Mouse (Mus musculus): ENCODE measurements around the gene Atp5h. TPM values are rescaled to one million over a fixed set of nuclear protein-coding genes. Genes with fewer than 3 reads are reported as not detected.
A peak's percentile ranks its signal among the peaks of the same experiment; 100 is the strongest.
"Not testable (repeated sequence)": the region's sequence is repeated elsewhere in the genome, so short reads cannot be mapped to it uniquely, and the experiment has no call there.

The Atp5h gene
- 960 and 975 TPM in 2 replicates for polyA plus RNA-seq (2016; fragmentation: Nextera tagmentation; extraction: Ambion mirVana)

GRCm38 (mm10) chr11:115419531-115420237 is at the start of gene Atp5h, which contains the start of gene Kctd2:
Gene Atp5h (minus strand): TSS chr11:115419962.
Gene Kctd2 (plus strand): TSS chr11:115420128.
- H3K4me2 ChIP-seq: peak within 1 kb of the TSS; percentile 98
- WGBS: under 1% methylated on average over 55 of the region's 56 CpGs
- H3K9me3 ChIP-seq: no peaks in the 10 kb centered on the region
- H3K9ac ChIP-seq (replicated peaks): peak within 1 kb of the TSS; percentile 98
- ATAC-seq (ENCODE audit: insufficient number of reproducible peaks, insufficient read depth, low FRiP score, low TSS enrichment, low read depth): peak; percentile 94
- H3K4me3 ChIP-seq (replicated peaks): peak within 1 kb of the TSS; percentile 95
- H3K4me1 ChIP-seq (replicated peaks): peaks cover 25% of the 10 kb centered on the region
- H3K27me3 ChIP-seq: no peaks in the 10 kb centered on the region
- peak within 1 kb of the TSS; percentile 91 for H3K27ac ChIP-seq
- peaks cover 51% of the 10 kb centered on the region for H3K36me3 ChIP-seq

- no peak for ATAC-seq (ENCODE audit: insufficient number of reproducible peaks, insufficient read depth, low FRiP score, low TSS enrichment, low read depth)
- WGBS: 3% methylated on average over 4 of the region's 4 CpGs
- H3K27ac ChIP-seq: no peak overlapping the region
Measured at GRCm38 (mm10) chr11:115467217-115467618, 47.5 kb upstream of the Atp5h start.

GRCm38 (mm10) chr11:115464851-115465250 is 45.1 kb upstream of the Atp5h start:
- H3K36me3 ChIP-seq: no peaks in the 10 kb centered on the region
- ATAC-seq (ENCODE audit: insufficient number of reproducible peaks, insufficient read depth, low FRiP score, low TSS enrichment, low read depth): no peak
- H3K4me2 ChIP-seq: no peak overlapping the region
- no peaks in the 10 kb centered on the region for H3K9me3 ChIP-seq
- no peak overlapping the region for H3K4me3 ChIP-seq (replicated peaks)
- no peak overlapping the region for H3K9ac ChIP-seq (replicated peaks)
- H3K27me3 ChIP-seq: peaks cover 10% of the 10 kb centered on the region; the same call in 1 of the 2 replicates
- no peak overlapping the region for H3K27ac ChIP-seq
- peaks cover 14% of the 10 kb centered on the region for H3K4me1 ChIP-seq (replicated peaks)
- WGBS: 87% methylated on average over 8 of the region's 8 CpGs

More at GRCm38 (mm10) chr11:115467217-115467618, 47.5 kb upstream of the Atp5h start:
- H3K27me3 ChIP-seq: peaks cover 9% of the 10 kb centered on the region; the same call in 1 of the 2 replicates
- peak overlapping the region; percentile 34; the same call in 1 of the 2 replicates for H3K9ac ChIP-seq (replicated peaks)
- H3K9me3 ChIP-seq: no peaks in the 10 kb centered on the region
- no peaks in the 10 kb centered on the region for H3K36me3 ChIP-seq
- peaks cover 14% of the 10 kb centered on the region for H3K4me1 ChIP-seq (replicated peaks)
- no peak overlapping the region for H3K4me3 ChIP-seq (replicated peaks)
- no peak overlapping the region for H3K4me2 ChIP-seq

- WGBS: 56% methylated on average over 11 of the region's 11 CpGs
- H3K9me3 ChIP-seq: no peaks in the 10 kb centered on the region
- H3K9ac ChIP-seq (replicated peaks): no peak overlapping the region
- H3K4me3 ChIP-seq (replicated peaks): no peak overlapping the region
- no peak overlapping the region for H3K4me2 ChIP-seq
- H3K27ac ChIP-seq: no peak overlapping the region
- H3K36me3 ChIP-seq: no peaks in the 10 kb centered on the region
- ATAC-seq (ENCODE audit: insufficient number of reproducible peaks, insufficient read depth, low FRiP score, low TSS enrichment, low read depth): no peak
- H3K4me1 ChIP-seq (replicated peaks): peaks cover 14% of the 10 kb centered on the region
- H3K27me3 ChIP-seq: peaks cover 10% of the 10 kb centered on the region; the same call in 1 of the 2 replicates
Measured at GRCm38 (mm10) chr11:115463397-115463796, 43.6 kb upstream of the Atp5h start.

- Histone ChIP-seq H3K27ac (no peak within 1 kb of the TSS), H3K4me1 (replicated peaks) (peaks cover 13% of the 10 kb centered on the region), H3K27me3 (peaks cover 10% of the 10 kb centered on the region; the same call in 1 of the 2 replicates), H3K4me3 (replicated peaks) (no peak within 1 kb of the TSS), H3K9ac (replicated peaks) (no peak within 1 kb of the TSS), H3K36me3 (no peaks in the 10 kb centered on the region), H3K4me2 (no peak within 1 kb of the TSS), H3K9me3 (no peaks in the 10 kb centered on the region)
- ATAC-seq (ENCODE audit: insufficient number of reproducible peaks, insufficient read depth, low FRiP score, low TSS enrichment, low read depth): no peak
- 70% methylated on average over 16 of the region's 16 CpGs for WGBS
Measured at GRCm38 (mm10) chr11:115462243-115462891, 42.6 kb upstream of the Atp5h start, which contains the start of gene Slc16a5. Gene Slc16a5 (plus strand): TSS chr11:115462474.

GRCm38 (mm10) chr11:115461846-115462242 is 42.1 kb upstream of the Atp5h start:
- no peak overlapping the region for H3K4me3 ChIP-seq (replicated peaks)
- no peak overlapping the region for H3K9ac ChIP-seq (replicated peaks)
- H3K4me1 ChIP-seq (replicated peaks): peaks cover 8% of the 10 kb centered on the region
- 76% methylated on average over 5 of the region's 5 CpGs for WGBS
- H3K9me3 ChIP-seq: no peaks in the 10 kb centered on the region
- H3K36me3 ChIP-seq: no peaks in the 10 kb centered on the region
- H3K4me2 ChIP-seq: no peak overlapping the region
- no peak for ATAC-seq (ENCODE audit: insufficient number of reproducible peaks, insufficient read depth, low FRiP score, low TSS enrichment, low read depth)
- H3K27ac ChIP-seq: no peak overlapping the region
- peaks cover 8% of the 10 kb centered on the region; the same call in 1 of the 2 replicates for H3K27me3 ChIP-seq

GRCm38 (mm10) chr11:115460976-115461375 is 41.2 kb upstream of the Atp5h start:
- peaks cover 5% of the 10 kb centered on the region; the same call in 1 of the 2 replicates for H3K4me1 ChIP-seq (replicated peaks)
- no peak overlapping the region for H3K9ac ChIP-seq (replicated peaks)
- 29% methylated on average over 8 of the region's 8 CpGs for WGBS
- no peak for ATAC-seq (ENCODE audit: insufficient number of reproducible peaks, insufficient read depth, low FRiP score, low TSS enrichment, low read depth)
- no peaks in the 10 kb centered on the region for H3K9me3 ChIP-seq
- H3K36me3 ChIP-seq: no peaks in the 10 kb centered on the region
- no peak overlapping the region for H3K27ac ChIP-seq
- no peak overlapping the region for H3K4me3 ChIP-seq (replicated peaks)
- H3K27me3 ChIP-seq: peaks cover 6% of the 10 kb centered on the region; the same call in 1 of the 2 replicates
- H3K4me2 ChIP-seq: no peak overlapping the region

- 30% methylated on average over 6 of the region's 6 CpGs for WGBS
- ATAC-seq (ENCODE audit: insufficient number of reproducible peaks, insufficient read depth, low FRiP score, low TSS enrichment, low read depth): no peak
Measured at GRCm38 (mm10) chr11:115457405-115457804, 37.6 kb upstream of the Atp5h start.

GRCm38 (mm10) chr11:115456182-115456581 is 36.4 kb upstream of the Atp5h start:
- Histone ChIP-seq H3K36me3 (no peaks in the 10 kb centered on the region), H3K9me3 (no peaks in the 10 kb centered on the region), H3K4me3 (replicated peaks) (no peak overlapping the region), H3K27me3 (no peaks in the 10 kb centered on the region), H3K27ac (no peak overlapping the region), H3K4me1 (replicated peaks) (0 out of 2 replicates have a peak, but pooled peaks cover 4% of the 10 kb centered on the region), H3K9ac (replicated peaks) (no peak overlapping the region), H3K4me2 (no peak overlapping the region)
- WGBS: 93% methylated on average over 5 of the region's 5 CpGs
- ATAC-seq (ENCODE audit: insufficient number of reproducible peaks, insufficient read depth, low FRiP score, low TSS enrichment, low read depth): no peak

More at GRCm38 (mm10) chr11:115457405-115457804, 37.6 kb upstream of the Atp5h start:
- Histone ChIP-seq H3K4me1 (replicated peaks) (peaks cover 2% of the 10 kb centered on the region; the same call in 1 of the 2 replicates), H3K9ac (replicated peaks) (no peak overlapping the region), H3K9me3 (no peaks in the 10 kb centered on the region), H3K4me2 (no peak overlapping the region), H3K4me3 (replicated peaks) (no peak overlapping the region), H3K27me3 (peaks cover 3% of the 10 kb centered on the region; the same call in 1 of the 2 replicates), H3K36me3 (no peaks in the 10 kb centered on the region), H3K27ac (no peak overlapping the region)

GRCm38 (mm10) chr11:115455619-115456018 is 35.9 kb upstream of the Atp5h start:
- H3K4me1 ChIP-seq (replicated peaks): 0 out of 2 replicates have a peak, but pooled peaks cover 4% of the 10 kb centered on the region
- ATAC-seq (ENCODE audit: insufficient number of reproducible peaks, insufficient read depth, low FRiP score, low TSS enrichment, low read depth): no peak
- WGBS: 84% methylated on average over 15 of the region's 15 CpGs

GRCm38 (mm10) chr11:115454822-115455221 is 35.1 kb upstream of the Atp5h start:
- not testable (repeated sequence) for H3K27me3 ChIP-seq; H3K36me3 ChIP-seq; H3K9ac ChIP-seq (replicated peaks); H3K9me3 ChIP-seq; ATAC-seq (ENCODE audit: insufficient number of reproducible peaks, insufficient read depth, low FRiP score, low TSS enrichment, low read depth); H3K27ac ChIP-seq; H3K4me1 ChIP-seq (replicated peaks); H3K4me3 ChIP-seq (replicated peaks); H3K4me2 ChIP-seq
- 86% methylated on average over 6 of the region's 6 CpGs for WGBS

More at GRCm38 (mm10) chr11:115455619-115456018, 35.9 kb upstream of the Atp5h start:
- Histone ChIP-seq H3K9ac (replicated peaks) (no peak overlapping the region), H3K4me3 (replicated peaks) (no peak overlapping the region), H3K27ac (no peak overlapping the region), H3K27me3 (no peaks in the 10 kb centered on the region), H3K4me2 (no peak overlapping the region), H3K9me3 (no peaks in the 10 kb centered on the region), H3K36me3 (no peaks in the 10 kb centered on the region)

Data from limb, embryonic 12.5 days (tissue).